Mouse (Mus musculus) left cerebral cortex, postnatal 14 days (tissue): ENCODE results near the gene St3gal3. TPM values are rescaled to one million over a fixed set of nuclear protein-coding genes. Genes with fewer than 3 reads are reported as not detected.

Experiments
- DNase-seq, 2 experiments: peaks; one replicate each; pipeline ENCODE4 v3.0.0; 2021 to 2022; ENCODE audit warnings: low spot score in 2 of 2, mixed read lengths in 1 of 2
- intact Hi-C: fragments of 180-260 bp; cut with DNase I; formaldehyde crosslinking; loops from one replicate; pipeline ENCODE4 v1.15.1; 2025
- total RNA-seq, 2 experiments: library from RNA; stranded (reverse); gene quantifications; 2 replicates each; pipeline ENCODE4 v1.2.3; 2021

The St3gal3 gene
- total RNA-seq, 2 experiments from 2014 or later, result 41.4 to 45.3 TPM

DNA sequence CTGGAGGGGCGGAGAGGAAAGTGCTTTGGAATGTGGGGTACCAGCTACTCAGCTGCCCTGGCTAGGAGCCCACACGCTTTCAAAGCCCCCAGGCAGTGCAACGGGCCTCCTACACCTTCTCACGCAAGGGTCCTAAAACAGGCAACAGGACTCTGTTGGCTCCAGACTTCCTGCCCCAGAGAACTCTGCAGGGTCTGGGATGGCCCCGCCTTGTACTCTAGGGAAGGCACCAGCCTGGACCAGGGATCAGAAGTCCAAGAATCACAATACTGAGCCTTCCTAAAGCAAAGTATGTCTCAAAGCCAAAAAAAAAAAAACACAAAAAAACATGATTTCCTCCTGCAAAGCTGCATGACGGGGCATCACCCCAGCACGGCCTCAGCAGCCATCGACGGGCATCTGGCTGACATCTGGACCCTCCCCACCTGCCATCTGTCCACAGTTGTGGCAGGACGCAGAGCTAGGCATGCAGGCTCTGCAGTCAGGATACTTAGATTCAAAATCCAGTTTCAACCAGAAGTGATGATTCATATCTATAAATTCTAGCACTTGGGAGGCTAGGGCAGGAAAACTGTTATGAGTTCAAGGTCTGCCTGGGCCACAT lies 134.0 kb downstream of the St3gal3 start:
- intact Hi-C loops, result no loop called here

DNA sequence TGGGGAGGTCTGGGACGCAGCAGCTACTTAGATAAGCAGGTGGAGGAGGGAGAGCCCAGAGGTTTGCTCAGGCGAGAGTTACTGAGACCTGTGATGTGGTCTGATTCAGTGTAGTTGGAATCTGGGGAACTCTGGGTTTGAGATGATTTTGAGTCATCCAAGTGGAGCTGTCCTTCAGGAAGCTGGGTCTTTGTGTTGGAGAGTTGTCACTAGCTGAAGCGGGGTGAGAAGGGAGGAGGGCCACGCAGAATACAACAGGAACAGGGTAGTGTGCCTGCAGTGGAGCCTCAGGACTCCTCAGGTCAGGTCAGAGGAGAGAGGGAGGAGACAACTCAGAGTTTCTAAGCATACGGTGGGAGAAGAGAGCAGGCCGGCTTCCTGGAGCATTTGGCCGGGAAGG lies 134.8 kb downstream of the St3gal3 start:
- intact Hi-C loops, result no loop called here
- no peak for DNase-seq

More for the DNA sequence above, 134.0 kb downstream of the St3gal3 start:
- DNase-seq, result no peak

DNA sequence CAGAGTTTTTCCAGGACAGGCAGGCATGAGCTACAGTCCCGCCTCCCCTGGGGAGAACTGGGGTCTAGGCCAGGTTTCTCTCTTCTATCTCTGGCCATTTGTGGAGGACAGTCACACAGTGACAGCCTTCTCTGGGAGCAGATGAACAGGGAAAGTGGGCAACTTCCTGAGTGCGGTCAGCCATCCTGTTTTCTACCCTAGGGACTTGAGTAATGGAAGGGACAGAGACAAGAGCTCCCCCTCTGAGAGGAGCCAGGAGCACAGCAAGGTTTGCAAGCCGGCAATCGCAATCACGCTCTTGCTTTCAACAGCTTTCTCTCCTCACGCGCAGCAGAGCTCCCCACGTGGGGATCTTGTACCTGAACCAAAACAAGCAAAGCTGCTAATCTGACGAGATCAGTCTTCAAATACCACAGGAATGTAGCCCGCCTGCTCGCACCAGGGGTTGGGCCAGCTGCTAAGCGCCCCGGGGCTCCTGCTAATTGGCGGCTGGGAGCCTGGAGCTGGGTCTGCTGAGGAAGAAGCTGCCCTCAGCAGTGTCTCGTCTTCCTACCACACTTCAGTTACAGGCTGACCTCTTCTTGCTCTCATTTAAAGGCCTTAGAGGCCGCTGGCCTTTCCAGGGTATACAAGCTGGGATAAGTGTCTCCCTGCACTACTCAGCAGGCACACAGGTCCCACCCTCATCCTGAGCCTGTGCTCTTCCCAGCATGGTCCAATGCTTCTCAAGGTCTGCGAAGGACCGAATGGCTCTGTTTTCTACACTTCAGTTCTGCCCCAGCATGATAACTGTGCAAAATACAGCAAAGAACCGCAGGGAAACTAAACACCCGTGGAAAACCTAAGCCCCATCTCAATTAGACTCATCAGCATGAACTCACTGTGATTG lies 137.1 kb downstream of the St3gal3 start:
- DNase-seq, result peak; percentile 46
- intact Hi-C loops, result no loop called here

DNA sequence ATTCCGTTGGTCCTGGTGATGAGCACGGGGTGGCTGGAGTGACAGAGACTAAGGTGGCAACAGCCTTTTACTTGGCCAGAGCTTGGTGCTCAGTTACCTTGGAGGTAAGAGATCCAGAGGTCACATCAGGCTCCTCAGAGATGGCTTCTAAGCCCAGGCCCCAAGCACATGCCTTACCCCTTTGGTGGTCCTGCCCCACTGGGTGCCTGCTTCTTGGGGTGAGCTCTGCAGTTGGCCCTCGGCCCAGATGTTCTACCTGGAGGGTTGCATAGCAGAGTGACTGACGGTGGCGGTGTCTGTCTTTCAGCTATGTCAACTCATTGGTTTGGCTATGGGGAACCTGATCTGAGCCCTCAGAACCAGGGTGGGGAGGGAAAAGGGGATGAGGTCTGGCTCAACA lies 138.0 kb downstream of the St3gal3 start:
- no peak for DNase-seq
- intact Hi-C loops, result no loop called here

DNA sequence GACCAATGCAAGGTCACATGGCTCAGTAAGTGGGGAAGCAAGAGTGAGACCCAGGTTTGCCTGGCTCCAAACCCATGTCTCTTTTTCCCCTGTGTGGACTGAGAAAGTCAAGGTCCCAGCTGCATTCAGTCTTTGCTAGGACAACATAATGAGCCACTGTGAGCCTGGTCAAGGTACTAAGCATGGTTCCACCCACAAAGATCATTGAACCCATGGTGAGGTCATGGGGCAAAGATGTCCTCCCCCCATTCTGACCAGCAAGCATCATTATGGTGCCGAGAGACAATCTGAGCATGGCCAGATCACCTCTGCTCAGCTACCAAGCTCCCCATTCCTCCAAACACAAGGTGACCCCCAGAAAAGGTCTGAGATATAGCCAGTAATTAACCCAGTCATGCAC lies 139.3 kb downstream of the St3gal3 start:
- intact Hi-C loops, result no loop called here
- DNase-seq, result no peak

DNA sequence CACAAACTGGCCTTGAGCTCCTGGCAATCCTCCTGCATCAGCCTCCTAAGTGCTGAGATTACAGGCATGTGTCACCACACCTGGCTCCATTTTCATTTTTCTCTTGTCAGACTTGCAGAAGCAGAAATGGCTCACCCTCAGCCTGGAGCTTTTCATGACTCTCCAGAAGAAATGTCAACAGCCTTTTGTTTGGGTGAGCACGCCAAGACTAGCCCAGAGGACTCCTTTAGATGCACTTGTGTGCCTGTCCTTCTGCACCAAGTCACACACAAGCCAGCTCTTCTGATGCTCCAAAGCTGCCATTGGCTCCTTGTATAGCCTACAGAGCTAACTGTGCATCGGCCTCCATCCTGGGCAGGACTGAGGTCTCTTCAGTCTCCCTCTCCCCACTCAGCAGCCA lies 141.3 kb downstream of the St3gal3 start:
- no peak for DNase-seq
- intact Hi-C loops, result no loop called here

DNA sequence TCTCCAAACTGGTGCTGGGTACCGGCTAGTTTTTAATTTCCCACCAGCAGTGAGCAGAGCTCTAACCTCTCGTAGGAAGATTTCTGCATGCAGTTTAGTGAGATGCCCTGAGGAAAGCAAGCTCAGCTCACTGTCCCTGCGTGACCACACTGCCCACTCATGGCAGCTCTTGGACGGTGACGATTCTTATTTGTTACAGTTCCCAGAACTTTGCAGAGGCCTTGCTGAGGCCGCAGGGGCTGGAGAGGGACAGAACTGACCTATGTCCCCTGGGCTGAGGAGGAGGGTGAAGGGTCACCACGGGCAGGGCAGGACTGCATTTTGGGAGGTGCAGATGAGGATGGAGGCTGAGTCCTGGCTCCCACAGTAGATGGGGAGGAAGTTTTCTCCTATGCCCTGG lies 141.8 kb downstream of the St3gal3 start:
- intact Hi-C loops, result no loop called here
- no peak for DNase-seq

DNA sequence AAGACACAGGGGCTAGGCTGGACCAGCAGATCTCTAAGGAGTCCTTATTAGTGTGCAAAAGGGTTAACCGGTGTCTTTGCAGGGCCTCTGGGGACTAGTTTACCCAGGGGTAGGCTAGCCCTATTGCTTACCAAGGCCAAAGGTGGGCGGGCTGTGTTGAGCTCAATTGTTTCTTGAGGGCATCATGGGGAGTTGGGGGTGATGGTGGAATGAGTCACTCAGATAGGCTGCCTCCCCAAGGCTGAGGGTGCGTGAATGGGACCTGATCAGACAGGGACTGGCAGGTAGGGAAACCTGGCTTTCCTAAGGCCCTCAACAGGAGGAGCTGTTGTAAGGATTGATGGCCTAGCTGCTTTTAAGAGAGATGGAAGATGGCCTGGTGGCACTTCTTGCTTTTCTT lies 142.7 kb downstream of the St3gal3 start:
- intact Hi-C loops, result no loop called here
- no peak for DNase-seq

DNA sequence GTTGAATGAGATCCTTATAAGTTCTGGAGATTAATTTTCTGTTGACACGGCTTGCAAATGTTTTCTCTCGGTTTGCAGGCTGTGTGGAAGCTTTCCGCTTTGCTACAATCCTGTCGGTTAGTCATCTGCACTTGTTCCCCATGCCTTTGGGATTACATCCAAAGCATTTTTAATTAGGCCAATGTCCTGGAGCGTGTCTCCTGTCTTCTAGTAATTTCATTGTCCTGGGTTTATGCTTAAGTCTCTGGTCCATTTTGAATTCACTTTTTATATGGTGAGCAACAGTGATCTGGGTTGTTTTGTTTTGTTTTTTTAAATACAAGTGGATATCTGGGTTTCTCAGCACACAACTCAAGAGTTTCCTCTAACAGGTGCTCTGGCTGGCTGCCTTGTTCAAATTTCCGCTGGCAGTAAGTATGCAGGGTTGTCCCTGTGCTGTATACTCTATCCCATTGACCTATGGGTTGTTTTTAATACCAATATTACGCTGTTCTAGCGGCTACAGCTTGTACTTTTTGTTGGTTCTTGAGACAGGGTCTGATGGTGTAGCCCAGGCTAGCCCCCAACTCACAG lies 143.6 kb downstream of the St3gal3 start:
- no peak for DNase-seq
- intact Hi-C loops, result no loop called here

DNA sequence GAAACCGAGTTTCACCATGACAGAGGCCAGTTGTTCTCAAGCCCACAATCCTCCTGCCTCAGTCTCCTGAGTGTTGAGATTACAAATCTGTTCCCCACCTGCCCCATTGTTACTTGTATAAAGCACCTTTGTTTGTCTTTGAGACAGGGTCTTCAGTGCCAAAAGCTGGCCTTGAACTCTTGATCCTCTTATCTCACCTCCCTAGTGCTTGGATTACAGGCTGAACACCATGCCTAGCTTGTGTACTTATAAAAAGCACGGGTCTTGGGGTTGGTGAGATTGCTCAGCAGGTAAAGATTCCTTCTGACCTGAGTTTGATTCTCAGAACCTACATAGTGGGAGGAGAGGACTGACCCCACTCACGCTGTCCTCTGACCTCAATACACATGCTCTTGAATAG lies 144.1 kb downstream of the St3gal3 start:
- intact Hi-C loops, result no loop called here
- DNase-seq, result no peak

DNA sequence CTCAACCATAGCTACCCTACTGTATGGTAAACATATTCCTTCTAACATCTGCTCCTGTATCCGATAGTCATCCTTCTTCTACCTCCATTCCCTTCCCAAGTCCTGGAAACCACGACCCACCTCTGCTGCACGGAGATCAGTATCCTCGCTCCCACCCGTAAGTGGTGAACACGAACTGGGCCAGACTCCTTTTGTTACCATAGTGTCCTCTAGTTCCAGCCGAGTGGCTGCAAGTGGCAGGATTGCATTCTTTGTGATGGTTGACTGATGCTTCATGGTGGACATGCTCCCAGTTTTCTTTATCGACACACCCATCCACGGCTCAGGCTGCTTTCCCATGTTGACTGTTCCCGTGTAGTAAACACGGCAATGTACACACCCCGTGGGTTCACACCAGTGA lies 144.9 kb downstream of the St3gal3 start:
- intact Hi-C loops, result no loop called here
- no peak for DNase-seq

DNA sequence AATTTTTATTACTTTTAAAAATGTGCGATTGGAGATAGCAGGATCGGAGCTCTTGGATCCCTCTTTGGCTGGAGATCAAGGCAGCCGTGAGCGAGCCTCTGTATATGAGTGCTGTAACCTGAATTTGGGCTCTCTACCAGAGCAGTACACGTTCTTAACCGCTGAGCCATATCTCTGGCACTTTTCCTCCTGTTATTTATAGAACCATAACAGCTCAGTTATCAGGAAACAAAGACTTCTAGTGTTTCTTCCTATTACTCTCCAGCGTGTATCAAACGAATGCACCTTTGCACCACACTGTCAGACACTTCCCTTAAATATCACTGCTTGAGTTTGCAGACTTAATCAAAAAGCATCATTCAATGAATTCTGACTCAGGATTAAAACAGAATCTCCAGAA lies 147.9 kb downstream of the St3gal3 start:
- intact Hi-C loops, result no loop called here
- DNase-seq, result no peak

DNA sequence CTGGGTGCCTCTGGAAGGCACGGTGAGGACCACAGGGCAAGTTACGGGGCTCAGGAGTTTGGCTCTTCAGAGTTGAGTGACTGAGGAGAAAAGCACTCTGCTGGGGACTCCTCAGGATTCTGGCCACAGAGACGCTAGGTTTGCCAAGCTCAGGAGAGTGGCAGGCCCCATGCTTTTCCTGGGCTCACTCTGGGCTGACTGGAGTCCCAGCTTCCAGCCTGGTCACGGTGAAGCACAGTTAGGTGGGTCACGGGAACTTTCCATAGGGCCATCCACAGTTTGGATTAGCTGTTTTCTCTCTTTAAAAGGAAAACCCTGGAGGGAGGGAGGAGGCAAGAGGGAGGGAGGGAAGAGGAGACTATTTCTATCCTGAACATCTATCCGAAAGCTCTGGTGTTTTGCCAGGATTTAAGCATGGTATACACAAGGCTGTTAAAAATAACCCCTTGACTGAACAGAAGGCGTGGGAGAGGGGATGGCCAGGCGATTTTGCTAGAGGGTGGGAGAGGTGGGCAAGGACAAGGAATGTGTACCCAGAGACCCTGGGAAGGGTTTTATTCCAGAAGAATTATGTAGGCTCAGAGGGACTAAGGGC lies 149.6 kb downstream of the St3gal3 start:
- DNase-seq, result peak; percentile 58 to 88
- intact Hi-C loops, result no loop called here

DNA sequence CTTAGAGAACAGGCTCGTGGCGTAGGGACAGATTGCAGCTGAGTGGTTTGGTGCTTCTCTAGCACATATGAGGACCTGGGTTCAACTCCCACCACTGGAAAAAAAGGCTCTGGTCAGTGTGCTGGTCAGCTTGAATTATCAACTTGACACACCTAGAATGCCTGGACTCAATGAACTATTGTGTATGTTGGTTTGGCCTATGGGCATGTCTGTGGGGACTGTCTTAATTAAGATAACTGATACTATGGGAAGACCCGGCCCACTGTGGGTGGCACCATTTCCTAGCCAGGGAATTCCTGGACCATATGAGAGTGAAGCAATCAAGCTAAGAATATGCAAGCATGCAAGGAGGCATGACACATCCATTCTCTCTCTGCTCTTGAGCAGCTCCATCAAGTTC lies 150.5 kb downstream of the St3gal3 start:
- intact Hi-C loops, result no loop called here
- no peak for DNase-seq

DNA sequence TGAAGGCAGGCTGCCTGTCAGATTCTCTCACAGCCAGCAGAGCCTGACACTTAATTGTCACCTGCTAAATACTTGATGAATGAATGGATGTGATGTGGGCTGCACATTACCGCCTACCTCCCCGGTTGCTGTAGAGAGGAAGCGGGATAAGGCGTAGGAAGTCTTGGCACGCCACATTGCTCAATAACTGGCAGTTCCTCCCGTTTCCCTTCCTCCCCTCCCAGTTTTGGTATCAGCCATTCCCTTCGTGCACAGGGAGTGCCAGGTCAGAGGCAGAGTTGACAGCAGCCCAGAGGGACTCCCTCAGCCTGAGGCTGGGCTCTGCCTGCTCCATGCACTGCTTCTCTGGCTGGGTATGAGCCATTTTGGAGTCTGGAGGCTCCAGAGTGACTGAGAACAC lies 152.0 kb downstream of the St3gal3 start:
- intact Hi-C loops, result no loop called here
- DNase-seq, result peak; percentile 55 to 68

DNA sequence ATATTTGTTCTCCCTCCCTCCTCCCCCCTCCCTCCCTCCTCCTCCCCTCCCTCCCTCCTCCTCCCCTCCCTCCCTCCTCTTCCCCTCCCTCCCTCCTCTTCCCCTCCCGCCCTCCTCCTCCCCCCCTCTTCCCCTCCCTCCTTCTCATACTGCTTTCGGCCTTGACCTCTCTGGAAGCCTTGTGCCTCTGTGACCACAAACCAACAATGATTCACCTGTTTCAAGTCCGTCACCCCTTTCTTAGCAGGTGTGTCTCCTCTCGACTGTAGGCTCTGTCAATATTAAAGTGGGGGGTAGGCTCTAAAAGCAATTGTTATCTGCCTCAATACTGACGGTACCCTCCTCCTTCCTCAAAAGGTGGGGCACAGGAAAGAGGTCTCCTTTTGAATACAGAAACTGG lies 153.2 kb downstream of the St3gal3 start:
- intact Hi-C loops, result no loop called here

DNA sequence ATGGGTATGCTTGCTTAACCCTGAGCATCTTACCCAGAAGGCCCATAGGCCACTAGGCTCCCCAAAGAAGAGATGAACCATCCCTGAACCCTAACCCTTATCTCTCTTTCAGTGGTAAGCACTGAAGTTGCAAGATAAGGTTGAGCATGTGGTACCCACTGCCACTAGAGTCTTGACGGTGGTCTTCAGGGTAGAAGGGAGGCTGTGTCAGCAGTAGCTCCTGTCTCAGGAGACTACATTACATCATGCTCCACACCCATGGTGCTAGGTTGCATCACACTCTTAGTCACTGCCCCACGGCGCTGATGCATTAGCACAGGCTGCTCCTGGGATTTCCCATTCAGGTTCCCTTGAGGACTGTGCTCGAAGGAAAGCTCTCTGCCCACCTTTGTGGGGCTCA lies 154.6 kb downstream of the St3gal3 start:
- no peak for DNase-seq
- intact Hi-C loops, result no loop called here

More for the DNA sequence above, 153.2 kb downstream of the St3gal3 start:
- DNase-seq, result no peak

DNA sequence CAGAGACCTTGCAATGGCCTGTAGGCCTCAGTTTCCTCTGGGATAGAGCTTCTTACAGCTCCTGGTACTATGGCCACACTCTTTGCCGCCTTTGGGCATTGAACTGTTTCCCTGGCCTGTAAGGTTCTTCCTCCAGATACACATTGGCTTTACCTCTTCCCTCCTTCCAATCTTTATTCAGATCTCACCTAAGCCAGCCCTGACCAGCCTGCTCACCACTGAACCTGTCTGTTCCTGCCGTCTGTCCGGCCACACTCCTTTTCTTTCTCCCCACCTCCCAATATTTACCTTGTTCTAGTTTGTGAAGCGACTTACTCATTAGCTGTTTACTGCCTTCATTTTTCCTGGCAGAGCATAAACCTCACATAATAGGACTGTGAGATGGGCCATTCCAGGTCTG lies 155.5 kb downstream of the St3gal3 start:
- intact Hi-C loops, result no loop called here
- DNase-seq, result no peak

DNA sequence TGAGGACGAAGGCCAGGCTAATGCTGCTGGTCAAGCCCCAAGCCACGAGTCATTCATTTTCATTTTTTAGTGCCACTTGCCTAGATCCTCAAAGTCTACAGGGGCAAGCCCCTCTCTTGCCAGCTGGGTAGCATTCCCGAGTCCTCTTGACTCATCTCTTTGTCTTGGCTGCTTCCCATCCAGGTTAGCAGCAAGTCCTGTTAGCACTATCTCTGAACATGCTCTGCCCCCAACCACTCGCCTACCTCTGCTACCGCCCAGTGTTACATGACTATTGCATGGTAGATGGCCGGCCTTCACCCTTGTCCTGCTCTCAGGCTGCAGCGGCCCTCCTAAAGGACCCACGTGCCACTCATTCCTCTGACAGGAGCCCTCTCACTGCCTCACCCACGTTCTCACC lies 156.4 kb downstream of the St3gal3 start:
- DNase-seq, result no peak
- intact Hi-C loops, result no loop called here

DNA sequence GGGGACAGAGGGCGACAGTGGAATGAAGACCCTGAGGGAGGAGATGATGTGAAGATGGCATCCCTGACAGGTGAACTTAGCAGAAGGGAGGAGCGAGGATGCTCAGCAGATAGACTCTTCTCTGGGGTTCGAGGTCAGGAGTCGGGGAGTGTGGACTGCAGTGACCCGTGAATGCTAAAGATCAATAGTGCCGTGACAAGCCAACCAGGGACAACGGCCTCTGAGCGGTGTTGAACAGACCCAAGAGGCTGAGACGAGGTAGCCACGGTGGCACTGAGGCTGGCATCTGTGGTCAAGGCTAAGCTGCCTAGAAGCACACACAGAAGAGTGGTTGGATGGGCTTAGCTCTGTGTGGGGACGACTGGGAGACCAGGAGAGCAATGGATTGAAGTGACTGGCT lies 156.9 kb downstream of the St3gal3 start:
- no peak for DNase-seq
- intact Hi-C loops, result no loop called here
